Mouse (Mus musculus) liver, embryonic 13.5 days (tissue): ENCODE results near the gene Atxn7l3. TPM values are rescaled to one million over a fixed set of nuclear protein-coding genes. Genes with fewer than 3 reads are reported as not detected.

Experiments used
- ATAC-seq: fragments of 200-750 bp; cut with Nextera tagmentation; 2 replicates; pipeline ENCODE4 v1.8.0; 2017; ENCODE audit warnings: low read depth, mild to moderate bottlenecking, moderate number of reproducible peaks, moderate library complexity
- DNase-seq: peaks from one replicate; pipeline ENCODE4 v3.0.0; 2022
- H3K27ac ChIP-seq: fragments of 300-500 bp; sonication (generic); 2 replicates; pipeline ENCODE4 v1.5.1; 2015; ENCODE audit warnings: moderate library complexity, mild to moderate bottlenecking, inconsistent platforms
- H3K27me3 ChIP-seq: fragments of 300-500 bp; sonication (generic); 2 replicates; pipeline ENCODE4 v1.6.1; 2015; ENCODE audit warnings: mild to moderate bottlenecking, inconsistent platforms
- H3K36me3 ChIP-seq: fragments of 300-500 bp; sonication (generic); 2 replicates; pipeline ENCODE4 v1.6.1; 2015; ENCODE audit warnings: mild to moderate bottlenecking, inconsistent platforms
- H3K4me1 ChIP-seq: fragments of 300-500 bp; sonication (generic); replicated peaks from 2 replicates; pipeline ENCODE4 v1.6.1; 2015; ENCODE audit warnings: inconsistent platforms
- H3K4me2 ChIP-seq: fragments of 300-500 bp; sonication (generic); 2 replicates; pipeline ENCODE4 v1.6.1; 2015; ENCODE audit warnings: inconsistent platforms, mild to moderate bottlenecking, moderate library complexity
- H3K4me3 ChIP-seq: fragments of 300-500 bp; sonication (generic); replicated peaks from 2 replicates; pipeline ENCODE4 v1.5.1; 2015; ENCODE audit warnings: mild to moderate bottlenecking, inconsistent platforms
- H3K9ac ChIP-seq: fragments of 300-500 bp; sonication (generic); 2 replicates; pipeline ENCODE4 v1.6.1; 2015; ENCODE audit warnings: mild to moderate bottlenecking, inconsistent platforms
- H3K9me3 ChIP-seq: fragments of 300-500 bp; sonication (generic); replicated peaks from 2 replicates; pipeline ENCODE4 v1.6.1; 2016; ENCODE audit warnings: inconsistent platforms
- WGBS: fragments of 180-500 bp; shearing (Covaris S2); methylation state at CpG from one replicate; pipeline ENCODE4 v1.1.7; 2015; ENCODE audit not compliant: insufficient replicate concordance; 5-methylcytosine and 5-hydroxymethylcytosine counted together
- polyA plus RNA-seq: library from polyadenylated mRNA; unstranded; fragments of >200 nt; fragmentation: Nextera tagmentation; extraction: Ambion mirVana; gene quantifications from 2 replicates; pipeline ENCODE4 v1.2.1, GENCODE M21; 2015

Atxn7l3 gene
- polyA plus RNA-seq, 1 experiment from 2014 or later: 4.9 TPM

- ATAC-seq (no peak), DNase-seq (no peak)
- Histone ChIP-seq H3K4me3 (no peak overlapping the region), H3K9me3 (no peaks in the 10 kb centered on the region), H3K27me3 (peaks cover 5% of the 10 kb centered on the region; the same call in 1 of the 2 replicates), H3K4me2 (no peak overlapping the region), H3K4me1 (peaks cover 19% of the 10 kb centered on the region), H3K27ac (no peak overlapping the region), H3K36me3 (no peaks in the 10 kb centered on the region), H3K9ac (no peak overlapping the region)
- 82% methylated on average over 3 of the region's 3 CpGs for WGBS
Observed at GRCm38 (mm10) chr11:102279595-102279994, 16.8 kb downstream of the Atxn7l3 start.

GRCm38 (mm10) chr11:102277754-102278153 is 18.7 kb downstream of the Atxn7l3 start:
- H3K4me1 ChIP-seq: peaks cover 13% of the 10 kb centered on the region
- H3K9ac ChIP-seq: no peak overlapping the region
- H3K27me3 ChIP-seq: peaks cover 6% of the 10 kb centered on the region; the same call in 1 of the 2 replicates
- H3K9me3 ChIP-seq: no peaks in the 10 kb centered on the region
- H3K36me3 ChIP-seq: no peaks in the 10 kb centered on the region
- H3K4me2 ChIP-seq: no peak overlapping the region
- DNase-seq (no peak), ATAC-seq (no peak)
- no peak overlapping the region for H3K27ac ChIP-seq
- H3K4me3 ChIP-seq: no peak overlapping the region
- 80% methylated on average over 9 of the region's 12 CpGs for WGBS

- peak overlapping the region; percentile 50 for H3K4me3 ChIP-seq
- no peak overlapping the region for H3K27ac ChIP-seq
- peak; percentile 60 for ATAC-seq
- H3K4me2 ChIP-seq: peak overlapping the region; percentile 70
- 3% methylated on average over 33 of the region's 33 CpGs for WGBS
- peaks cover 11% of the 10 kb centered on the region; the same call in 1 of the 2 replicates for H3K27me3 ChIP-seq
- H3K36me3 ChIP-seq: no peaks in the 10 kb centered on the region
- peak overlapping the region; percentile 66 for H3K9ac ChIP-seq
- H3K9me3 ChIP-seq: no peaks in the 10 kb centered on the region
- H3K4me1 ChIP-seq: peaks cover 13% of the 10 kb centered on the region
- DNase-seq: peak; percentile 20
Observed at GRCm38 (mm10) chr11:102276411-102276915, 20.0 kb downstream of the Atxn7l3 start.

- Histone ChIP-seq H3K9me3 (no peaks in the 10 kb centered on the region), H3K27ac (no peak within 1 kb of the TSS), H3K4me3 (no peak within 1 kb of the TSS), H3K9ac (no peak within 1 kb of the TSS), H3K4me2 (no peak within 1 kb of the TSS), H3K27me3 (0 out of 2 replicates have a peak, but pooled peaks cover 5% of the 10 kb centered on the region), H3K36me3 (peaks cover 19% of the 10 kb centered on the region), H3K4me1 (peaks cover 17% of the 10 kb centered on the region)
- no peak for ATAC-seq
- DNase-seq: no peak
- WGBS: 78% methylated on average over 12 of the region's 12 CpGs
Observed at GRCm38 (mm10) chr11:102268520-102269244, 27.7 kb downstream of the Atxn7l3 start, which contains the start of gene Asb16. TSS of gene Asb16 (plus strand) at chr11:102268743.

- Histone ChIP-seq H3K9me3 (no peaks in the 10 kb centered on the region), H3K27ac (no peak overlapping the region), H3K9ac (no peak overlapping the region), H3K4me1 (peaks cover 17% of the 10 kb centered on the region), H3K36me3 (peaks cover 30% of the 10 kb centered on the region), H3K27me3 (0 out of 2 replicates have a peak, but pooled peaks cover 2% of the 10 kb centered on the region), H3K4me3 (no peak overlapping the region), H3K4me2 (no peak overlapping the region)
- peak; percentile 37 for DNase-seq
- WGBS: 7% methylated on average over 11 of the region's 11 CpGs
- no peak for ATAC-seq
Observed at GRCm38 (mm10) chr11:102267480-102267879, 29.0 kb downstream of the Atxn7l3 start.

GRCm38 (mm10) chr11:102266631-102267355 is 29.6 kb downstream of the Atxn7l3 start:
- DNase-seq (no peak), ATAC-seq (no peak)
- no peaks in the 10 kb centered on the region for H3K9me3 ChIP-seq
- H3K27ac ChIP-seq: no peak overlapping the region
- 78% methylated on average over 8 of the region's 8 CpGs for WGBS
- H3K4me2 ChIP-seq: no peak overlapping the region
- H3K9ac ChIP-seq: no peak overlapping the region
- H3K27me3 ChIP-seq: no peaks in the 10 kb centered on the region
- H3K4me1 ChIP-seq: peaks cover 17% of the 10 kb centered on the region
- H3K4me3 ChIP-seq: no peak overlapping the region
- H3K36me3 ChIP-seq: peaks cover 36% of the 10 kb centered on the region

GRCm38 (mm10) chr11:102265816-102266215 is 30.6 kb downstream of the Atxn7l3 start:
- no peak for ATAC-seq
- H3K4me2 ChIP-seq: no peak overlapping the region
- no peak overlapping the region for H3K9ac ChIP-seq
- H3K9me3 ChIP-seq: no peaks in the 10 kb centered on the region
- peaks cover 17% of the 10 kb centered on the region for H3K4me1 ChIP-seq
- no peak overlapping the region for H3K27ac ChIP-seq
- H3K4me3 ChIP-seq: no peak overlapping the region
- 76% methylated on average over 14 of the region's 14 CpGs for WGBS
- peaks cover 46% of the 10 kb centered on the region for H3K36me3 ChIP-seq
- H3K27me3 ChIP-seq: no peaks in the 10 kb centered on the region
- no peak for DNase-seq

GRCm38 (mm10) chr11:102263211-102263610 is 33.2 kb downstream of the Atxn7l3 start:
- no peak overlapping the region for H3K4me3 ChIP-seq
- no peak overlapping the region for H3K9ac ChIP-seq
- 89% methylated on average over 7 of the region's 7 CpGs for WGBS
- H3K27ac ChIP-seq: no peak overlapping the region
- ATAC-seq: no peak
- H3K27me3 ChIP-seq: no peaks in the 10 kb centered on the region
- no peaks in the 10 kb centered on the region for H3K9me3 ChIP-seq
- no peak overlapping the region for H3K4me2 ChIP-seq
- DNase-seq: no peak
- H3K36me3 ChIP-seq: peaks cover 69% of the 10 kb centered on the region
- peaks cover 15% of the 10 kb centered on the region for H3K4me1 ChIP-seq

GRCm38 (mm10) chr11:102258521-102258920 is 37.9 kb downstream of the Atxn7l3 start:
- Histone ChIP-seq H3K4me1 (peaks cover 13% of the 10 kb centered on the region), H3K27me3 (no peaks in the 10 kb centered on the region), H3K4me2 (no peak overlapping the region; the same call in 1 of the 2 replicates), H3K27ac (no peak overlapping the region), H3K36me3 (peaks cover 87% of the 10 kb centered on the region), H3K4me3 (no peak overlapping the region), H3K9me3 (no peaks in the 10 kb centered on the region), H3K9ac (no peak overlapping the region)
- ATAC-seq: no peak
- 80% methylated on average over 3 of the region's 3 CpGs for WGBS
- no peak for DNase-seq

GRCm38 (mm10) chr11:102258095-102258494 is 38.3 kb downstream of the Atxn7l3 start:
- Histone ChIP-seq H3K4me3 (no peak overlapping the region), H3K4me1 (peaks cover 13% of the 10 kb centered on the region), H3K4me2 (no peak overlapping the region; the same call in 1 of the 2 replicates), H3K27ac (no peak overlapping the region), H3K9ac (no peak overlapping the region), H3K9me3 (no peaks in the 10 kb centered on the region), H3K36me3 (peaks cover 86% of the 10 kb centered on the region), H3K27me3 (no peaks in the 10 kb centered on the region)
- ATAC-seq: no peak
- WGBS: 62% methylated on average over 6 of the region's 6 CpGs
- no peak for DNase-seq

- Histone ChIP-seq H3K4me3 (no peak overlapping the region), H3K27ac (no peak overlapping the region), H3K36me3 (peaks cover 87% of the 10 kb centered on the region), H3K4me1 (peaks cover 13% of the 10 kb centered on the region), H3K9ac (no peak overlapping the region), H3K27me3 (no peaks in the 10 kb centered on the region), H3K4me2 (no peak overlapping the region), H3K9me3 (no peaks in the 10 kb centered on the region)
- DNase-seq: no peak
- no peak for ATAC-seq
- WGBS: 68% methylated on average over 9 of the region's 9 CpGs
Observed at GRCm38 (mm10) chr11:102257514-102257913, 38.9 kb downstream of the Atxn7l3 start.
